Mouse (Mus musculus): ENCODE measurements around the gene Fkbp7.

DNA sequence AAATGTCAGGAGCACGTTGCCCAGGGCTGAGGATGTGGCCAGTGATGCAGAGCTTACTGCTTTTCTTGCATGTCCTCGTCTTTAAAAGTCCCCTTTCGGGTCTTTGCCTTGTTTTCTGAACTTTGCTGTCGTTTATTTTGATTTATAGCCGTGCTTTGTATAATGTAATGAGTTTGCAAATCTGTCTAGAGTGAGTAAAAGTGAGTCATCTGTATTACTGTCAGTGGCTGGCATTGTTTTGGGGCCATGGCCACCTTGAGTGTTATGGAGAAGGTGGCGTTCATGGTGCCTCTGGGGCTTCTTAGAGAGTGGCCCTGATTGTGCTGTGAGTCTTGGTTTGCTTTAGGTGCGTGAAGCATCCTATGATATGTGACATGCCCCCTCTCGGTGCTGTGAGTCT is 9.4 kb upstream of the Fkbp7 start:
- no peak for TF ChIP-seq POLR2A (IDR thresholded peaks at IDR 0.05; ENCODE audit: insufficient read depth, low read length)
- TF ChIP-seq CTCF (IDR thresholded peaks at IDR 0.05; ENCODE audit: low read depth, low read length): no peak
- TF ChIP-seq EP300 (IDR thresholded peaks at IDR 0.05; ENCODE audit: insufficient read depth, low read depth, low read length): no peak
